Mouse (Mus musculus) bone marrow, adult 2 months (tissue): ENCODE results near the gene Gm4305. TPM values are rescaled to one million over a fixed set of nuclear protein-coding genes. Genes with fewer than 3 reads are reported as not detected.
"Not testable (repeated sequence)": the region's sequence is repeated elsewhere in the genome, so short reads cannot be mapped to it uniquely, and the experiment has no call there.

ENCODE experiments used
- H3K27ac ChIP-seq: fragments of 200-500 bp; 2 replicates; pipeline ENCODE4 v1.5.1; 2012; ENCODE audit warnings: low read depth, mild to moderate bottlenecking, control low read depth, inconsistent platforms, low read length; ENCODE audit not compliant: control insufficient read depth, poor library complexity, insufficient read depth
- H3K4me1 ChIP-seq: fragments of 200-500 bp; 2 replicates; pipeline ENCODE4 v1.6.1; 2011; ENCODE audit warnings: low read length; ENCODE audit not compliant: control insufficient read depth, insufficient read depth
- H3K4me3 ChIP-seq: fragments of 200-500 bp; replicated peaks from 2 replicates; pipeline ENCODE3; 2011; ENCODE audit warnings: mild to moderate bottlenecking, low read depth, low read length, control low read depth; ENCODE audit not compliant: control insufficient read depth
- WGBS: fragments of 180-500 bp; shearing (Covaris S2); methylation state at CpG from one replicate; pipeline ENCODE4 v1.1.7; 2018; 5-methylcytosine and 5-hydroxymethylcytosine counted together
- polyA plus RNA-seq: library from polyadenylated mRNA; stranded (reverse); fragments of >200 nt; gene quantifications from 2 replicates; pipeline ENCODE4 v1.2.4, GENCODE M21; 2011; ENCODE audit warnings: low replicate concordance; ENCODE audit not compliant: missing spikeins, insufficient read depth, insufficient read length

The Gm4305 gene
- not detected in 2 replicates for polyA plus RNA-seq

- H3K27ac ChIP-seq, H3K4me1 ChIP-seq, H3K4me3 ChIP-seq: not testable (repeated sequence)
- no CpG with 5 or more reads among the region's 3 CpGs for WGBS
Observed at GRCm38 (mm10) chr10:100350793-100351192, at the start of gene Gm4305. Gene Gm4305, plus strand, starts transcription at chr10:100351093.

GRCm38 (mm10) chr10:100335376-100335775, 15.5 kb upstream of the Gm4305 start, which contains the start of gene Gm4301:
Gene Gm4301, plus strand, starts transcription at chr10:100335676.
- H3K27ac ChIP-seq, H3K4me1 ChIP-seq, H3K4me3 ChIP-seq: not testable (repeated sequence)
- WGBS: no CpG with 5 or more reads among the region's 2 CpGs

DNA sequence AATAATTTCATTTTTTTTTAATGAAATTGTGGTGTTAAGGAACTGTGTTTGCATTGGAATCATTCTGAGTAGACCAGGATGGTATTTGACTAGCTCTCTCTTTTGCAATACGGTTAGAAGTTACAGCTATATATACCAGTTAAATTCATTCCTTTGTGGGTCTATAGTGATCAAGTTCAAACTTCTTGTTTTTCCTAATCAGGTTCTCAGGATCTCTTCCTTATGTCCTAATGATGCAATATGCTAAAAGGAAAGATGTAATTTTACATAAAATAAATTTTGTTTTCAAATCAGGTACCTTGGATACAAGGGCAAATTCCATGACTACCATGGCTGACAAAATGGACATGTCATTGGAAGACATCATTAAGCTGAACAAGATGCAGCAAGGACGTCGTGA, 10.4 kb upstream of the Gm4305 start, which contains the start of gene Gm4302:
TSS of gene Gm4302 (plus strand) at position 301 of the 400 bp plus-strand sequence.
- H3K27ac ChIP-seq, H3K4me1 ChIP-seq, H3K4me3 ChIP-seq: not testable (repeated sequence)
- no CpG with 5 or more reads among the region's 3 CpGs for WGBS

DNA sequence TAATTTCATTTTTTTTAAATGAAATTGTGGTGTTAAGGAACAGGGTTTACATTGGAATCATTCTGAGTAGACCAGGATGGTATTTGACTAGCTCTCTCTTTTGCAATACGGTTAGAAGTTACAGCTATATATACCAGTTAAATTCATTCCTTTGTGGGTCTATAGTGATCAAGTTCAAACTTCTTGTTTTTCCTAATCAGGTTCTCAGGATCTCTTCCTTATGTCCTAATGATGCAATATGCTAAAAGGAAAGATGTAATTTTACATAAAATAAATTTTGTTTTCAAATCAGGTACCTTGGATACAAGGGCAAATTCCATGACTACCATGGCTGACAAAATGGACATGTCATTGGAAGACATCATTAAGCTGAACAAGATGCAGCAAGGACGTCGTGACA, 5.2 kb upstream of the Gm4305 start, which contains the start of gene Gm4303:
TSS of gene Gm4303 (plus strand) at position 301 of the 400 bp plus-strand sequence.
- no CpG with 5 or more reads among the region's 3 CpGs for WGBS

GRCm38 (mm10) chr10:100356841-100357240, 5.9 kb downstream of the Gm4305 start:
- H3K4me3 ChIP-seq, H3K27ac ChIP-seq, H3K4me1 ChIP-seq: not testable (repeated sequence)
- WGBS: 64% methylated on average over 2 of the region's 2 CpGs

More for the DNA sequence above, 5.2 kb upstream of the Gm4305 start, which contains the start of gene Gm4303:
- not testable (repeated sequence) for H3K4me3 ChIP-seq, H3K4me1 ChIP-seq, H3K27ac ChIP-seq

- not testable (repeated sequence) for H3K4me1 ChIP-seq, H3K4me3 ChIP-seq, H3K27ac ChIP-seq
- WGBS: no CpG with 5 or more reads among the region's 3 CpGs
Observed at GRCm38 (mm10) chr10:100361038-100361437, 10.1 kb downstream of the Gm4305 start, which contains the start of gene Gm4307. Gene Gm4307, plus strand, starts transcription at chr10:100361338.

- WGBS: no CpG with 5 or more reads among the region's 2 CpGs
- not testable (repeated sequence) for H3K27ac ChIP-seq, H3K4me1 ChIP-seq, H3K4me3 ChIP-seq
Observed at GRCm38 (mm10) chr10:100382460-100382859, 31.6 kb downstream of the Gm4305 start, which contains the start of gene Gm4312. Gene Gm4312, minus strand, starts transcription at chr10:100382560.

Other genes starting within 250 kb of the Gm4305 start
- not detected in 2 replicates for gene Gm4301, start 15.4 kb upstream of the Gm4305 start, polyA plus RNA-seq
- gene Gm4302, start 10.3 kb upstream of the Gm4305 start, polyA plus RNA-seq: not detected in 2 replicates
- not detected in 2 replicates for gene Gm4303, start 5.1 kb upstream of the Gm4305 start, polyA plus RNA-seq
- not detected in 2 replicates for gene Gm4307, start 10.2 kb downstream of the Gm4305 start, polyA plus RNA-seq
- not detected in 2 replicates for gene Gm4312, start 31.5 kb downstream of the Gm4305 start, polyA plus RNA-seq
- gene Tmtc3, start 136.3 kb downstream of the Gm4305 start, polyA plus RNA-seq: 0.92 and 1.4 TPM in 2 replicates
- 47.0 and 71.3 TPM in 2 replicates for gene Cep290, start 136.5 kb downstream of the Gm4305 start, polyA plus RNA-seq
- gene 4930430F08Rik, start 239.3 kb downstream of the Gm4305 start, polyA plus RNA-seq: 3.5 and 6.5 TPM in 2 replicates
- not detected in 2 replicates for gene 1700017N19Rik, start 239.4 kb downstream of the Gm4305 start, polyA plus RNA-seq